Mouse (Mus musculus) midbrain, embryonic 14.5 days (tissue): ENCODE data around the gene Med7. TPM values are rescaled to one million over a fixed set of nuclear protein-coding genes. Genes with fewer than 3 reads are reported as not detected.

Experiments used
- polyA plus RNA-seq: library from polyadenylated mRNA; unstranded; fragments of >200 nt; fragmentation: Nextera tagmentation; extraction: Ambion mirVana; gene quantifications from 2 replicates; pipeline ENCODE4 v1.2.1, GENCODE M21; 2014

Med7 gene
- polyA plus RNA-seq, 1 experiment from 2014 or later = 74.3 TPM

Other genes with a start within 250 kb of the Med7 start
- gene Fndc9, start 201.4 kb upstream of the Med7 start, polyA plus RNA-seq = 7.9 and 8.7 TPM in 2 replicates
- gene Cyfip2, start 124.1 kb upstream of the Med7 start, polyA plus RNA-seq = 96.1 and 112 TPM in 2 replicates
- not detected in 2 replicates for gene Itk, start 47.4 kb upstream of the Med7 start, polyA plus RNA-seq
- gene Fam71b, start 40.4 kb upstream of the Med7 start, polyA plus RNA-seq = not detected in 2 replicates
- 0.18 TPM in 1 of 2 replicates, not detected in the other for gene Havcr2, start 18.0 kb downstream of the Med7 start, polyA plus RNA-seq
- not detected in 2 replicates for gene Gm12169, start 87.3 kb downstream of the Med7 start, polyA plus RNA-seq
- not detected in 2 replicates for gene BC053393, start 134.6 kb downstream of the Med7 start, polyA plus RNA-seq
- not detected in 2 replicates for gene Dppa1, start 192.3 kb downstream of the Med7 start, polyA plus RNA-seq